Mouse (Mus musculus) cortical plate, adult 2 months (tissue): Measurements from ENCODE around the gene Fam207a.

Experiments
- CTCF ChIP-seq: fragments of 200-500 bp; IDR thresholded peaks from 2 replicates; pipeline ENCODE4 v1.5.1; 2011; ENCODE audit warnings: mild to moderate bottlenecking, control low read depth, low read length; ENCODE audit not compliant: insufficient read depth; ENCODE audit errors: extremely low read depth
- POLR2A ChIP-seq: fragments of 200-500 bp; IDR thresholded peaks from 2 replicates; pipeline ENCODE4 v1.6.1; 2011; ENCODE audit warnings: mild to moderate bottlenecking, low read length, control low read depth; ENCODE audit not compliant: insufficient read depth; ENCODE audit errors: extremely low read depth

DNA sequence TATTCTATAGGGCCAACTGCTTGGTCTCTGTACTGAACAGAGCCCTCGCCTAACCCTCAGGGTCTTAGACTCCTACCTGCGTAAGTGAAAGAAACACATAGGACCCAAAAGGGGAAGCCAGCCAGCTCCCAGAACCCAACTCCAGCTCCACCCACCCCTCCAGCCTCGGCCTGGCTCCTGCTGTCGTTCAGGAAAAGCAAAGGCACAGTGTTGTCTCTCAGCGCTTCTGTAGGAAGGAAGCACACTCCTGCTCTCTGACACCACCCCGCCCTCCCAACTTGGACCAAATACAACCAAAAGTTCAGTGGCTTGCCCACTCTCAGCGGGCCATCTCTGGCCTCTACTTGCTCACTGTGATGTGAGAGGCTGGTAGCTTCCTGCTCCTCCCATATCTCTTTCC is 7.7 kb upstream of the Fam207a start:
- TF ChIP-seq POLR2A (no peak), CTCF (no peak)
